Mouse (Mus musculus): ENCODE results near the gene Jakmip3.

- TF ChIP-seq CTCF (IDR thresholded peaks at IDR 0.05; ENCODE audit: low read depth) (no peak), EP300 (IDR thresholded peaks at IDR 0.05; ENCODE audit: low read depth) (no peak)
These were observed 90.7 kb downstream of the Jakmip3 start for GRCm38 (mm10) chr7:139031215-139031614.

Data from liver, embryonic 14.5 days (tissue).